Mouse (Mus musculus): ENCODE measurements around the gene Cdkal1. TPM values are rescaled to one million over a fixed set of nuclear protein-coding genes. Genes with fewer than 3 reads are reported as not detected.

The Cdkal1 gene
- total RNA-seq, 2 experiments from 2014 or later, result 17.4 to 17.5 TPM

DNA sequence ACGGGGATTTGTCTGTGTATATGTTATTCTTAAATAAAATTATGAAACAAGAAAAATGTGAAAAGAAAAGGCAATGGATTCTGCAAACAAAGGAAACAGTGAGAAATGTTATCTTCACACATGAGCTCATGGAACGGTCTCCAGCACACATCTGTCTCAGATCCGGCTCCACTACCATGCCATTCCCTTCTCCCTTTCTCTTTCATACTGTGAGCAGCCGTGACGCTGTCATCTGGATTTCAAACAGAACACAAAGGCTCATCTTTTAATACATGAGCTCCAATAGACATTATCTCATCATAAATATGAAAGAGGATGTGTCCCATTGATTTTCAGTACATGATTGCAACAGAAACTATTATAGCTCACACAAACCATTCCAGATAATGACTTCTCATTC lies 265.3 kb downstream of the Cdkal1 start:
- DNase-seq (ENCODE audit: low spot score in 2 of 2), result no peak

DNA sequence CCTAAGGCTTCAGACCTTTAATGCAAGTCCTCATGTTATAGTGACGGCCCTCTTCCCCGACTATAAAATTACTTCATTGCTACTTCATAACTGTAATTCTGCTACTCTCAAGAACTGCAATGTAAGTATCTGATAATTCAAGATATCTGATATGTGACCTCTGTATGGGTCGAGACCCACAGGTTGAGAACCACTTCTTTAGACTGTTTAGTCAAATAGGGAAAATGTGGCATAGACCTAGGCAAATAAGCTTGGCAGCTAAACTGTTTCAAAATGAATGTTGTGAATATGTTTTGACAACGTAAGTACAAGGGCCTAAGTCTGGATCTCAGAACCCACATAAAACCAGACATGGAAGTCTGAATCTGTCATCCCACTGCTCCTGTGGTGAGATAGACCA lies 266.8 kb downstream of the Cdkal1 start:
- no peak for DNase-seq (ENCODE audit: low spot score in 2 of 2)

DNA sequence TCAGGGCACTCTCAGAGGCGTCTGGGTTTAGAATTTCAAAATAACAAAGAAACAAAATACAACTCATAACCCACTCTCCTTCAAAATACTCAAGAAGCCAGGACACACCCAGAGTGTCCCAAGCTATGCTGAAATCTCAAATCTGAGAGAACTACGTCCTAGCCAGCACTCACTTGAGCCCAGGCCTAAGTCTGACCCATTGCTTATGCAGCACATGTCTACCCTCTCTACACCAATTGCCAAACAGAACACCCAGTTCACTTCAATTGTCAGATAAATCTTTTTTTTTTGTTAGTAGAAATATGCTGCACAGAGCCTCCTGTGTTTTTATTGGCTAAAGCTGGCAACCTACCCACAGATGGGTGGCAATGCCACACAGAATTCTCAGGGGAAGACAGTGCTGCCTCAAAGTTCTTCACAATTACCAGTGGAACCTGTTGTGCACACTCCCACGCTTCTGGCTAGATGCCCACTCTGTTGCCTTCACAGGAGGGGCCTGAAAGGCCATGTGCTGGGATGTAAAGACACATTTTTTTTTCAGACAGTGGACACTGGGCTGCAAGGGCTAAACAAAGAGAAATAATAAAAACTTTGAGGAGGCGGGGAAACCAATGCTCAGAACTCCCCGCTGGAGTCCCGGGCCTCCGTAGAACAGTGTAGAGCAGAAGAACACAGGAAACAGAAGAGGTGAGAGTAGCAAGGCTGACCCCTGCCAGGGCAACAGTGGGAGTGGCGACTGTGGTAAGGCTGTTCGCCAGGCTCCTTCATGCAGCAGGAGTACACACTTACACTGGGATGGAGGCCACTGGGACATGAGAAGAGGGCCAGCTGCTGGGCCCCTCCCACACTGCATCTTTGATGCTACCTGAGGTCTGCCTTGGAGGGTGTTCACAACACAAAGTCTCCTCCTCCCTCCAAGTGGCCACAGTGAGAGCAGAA lies 273.4 kb downstream of the Cdkal1 start:
- peak; percentile 46 to 63 for DNase-seq (ENCODE audit: low spot score in 2 of 2)

DNA sequence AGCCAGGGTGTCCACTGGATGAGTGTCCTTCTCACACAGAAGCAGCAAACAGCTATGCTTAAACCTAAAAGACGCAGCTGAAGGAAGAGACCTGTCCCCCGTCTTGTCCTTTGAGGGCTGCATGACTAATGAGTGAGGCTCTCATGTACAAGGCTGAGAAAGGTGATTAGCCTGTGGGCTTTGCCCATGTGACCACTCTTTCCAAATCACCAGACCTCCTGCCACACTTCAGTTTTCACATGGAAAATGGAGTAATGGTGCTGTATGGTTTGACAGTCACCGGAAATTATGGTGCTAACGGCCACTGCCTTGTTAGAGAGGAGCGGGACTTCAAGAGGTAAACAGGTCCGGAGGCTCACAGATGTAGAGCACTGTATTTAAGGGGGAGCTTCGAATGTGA lies 274.7 kb downstream of the Cdkal1 start:
- DNase-seq (ENCODE audit: low spot score in 2 of 2), result no peak

DNA sequence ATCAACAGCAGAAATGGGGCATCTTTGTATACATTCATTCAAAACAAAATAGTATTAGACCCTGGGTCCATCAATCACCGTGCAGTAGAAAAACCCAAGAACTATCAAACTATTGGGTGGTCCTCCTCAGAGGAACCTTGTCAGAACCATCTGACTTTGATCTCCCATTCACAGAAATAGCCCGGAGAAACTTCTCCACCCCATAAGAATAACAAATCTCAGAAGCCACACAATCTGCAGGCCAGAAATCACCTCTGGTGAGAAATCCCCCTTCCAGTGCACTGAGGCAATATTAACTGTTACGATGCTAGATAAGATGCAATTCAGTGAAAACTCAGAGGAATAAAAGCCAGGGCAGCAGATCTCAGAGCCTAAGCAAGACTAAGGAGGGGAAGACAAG lies 275.5 kb downstream of the Cdkal1 start:
- no peak for DNase-seq (ENCODE audit: low spot score in 2 of 2)

DNA sequence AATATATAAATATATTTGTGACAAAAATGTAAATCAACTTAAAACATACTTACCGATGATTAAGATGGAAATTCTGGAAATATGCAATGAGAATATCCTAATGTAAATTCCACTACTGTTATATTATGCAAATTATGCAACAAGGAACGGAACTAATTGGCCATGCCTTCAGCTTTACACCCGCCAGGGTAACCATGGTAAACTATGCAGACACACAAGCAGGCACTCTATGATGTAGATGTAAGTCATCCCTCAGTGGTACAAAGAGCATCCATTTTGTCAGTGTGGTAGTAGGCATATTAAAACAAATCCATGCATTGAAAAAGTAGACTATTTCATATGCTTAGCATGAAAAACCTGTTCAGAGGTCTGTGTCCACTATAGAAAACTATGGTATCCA lies 276.9 kb downstream of the Cdkal1 start:
- DNase-seq (ENCODE audit: low spot score in 2 of 2), result no peak

DNA sequence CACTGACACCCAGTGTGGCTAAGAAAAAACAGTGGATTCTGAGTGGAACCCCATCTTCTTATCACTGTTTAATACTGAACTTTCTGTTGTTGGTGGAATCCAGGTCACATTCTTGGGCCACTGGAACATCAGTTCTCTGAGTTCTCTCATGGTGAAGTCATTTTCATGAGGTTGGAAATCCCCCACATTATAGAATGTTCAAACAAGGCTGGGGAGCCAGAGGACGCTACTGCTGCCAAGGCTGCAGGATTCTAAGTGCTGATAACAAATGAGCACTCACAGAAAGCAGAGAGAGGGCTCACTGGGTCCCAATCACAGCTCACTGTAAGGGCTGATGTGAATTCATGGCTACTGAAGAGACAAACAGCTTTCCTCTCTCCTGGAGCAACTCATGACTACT lies 280.7 kb downstream of the Cdkal1 start:
- no peak for DNase-seq (ENCODE audit: low spot score in 2 of 2)

DNA sequence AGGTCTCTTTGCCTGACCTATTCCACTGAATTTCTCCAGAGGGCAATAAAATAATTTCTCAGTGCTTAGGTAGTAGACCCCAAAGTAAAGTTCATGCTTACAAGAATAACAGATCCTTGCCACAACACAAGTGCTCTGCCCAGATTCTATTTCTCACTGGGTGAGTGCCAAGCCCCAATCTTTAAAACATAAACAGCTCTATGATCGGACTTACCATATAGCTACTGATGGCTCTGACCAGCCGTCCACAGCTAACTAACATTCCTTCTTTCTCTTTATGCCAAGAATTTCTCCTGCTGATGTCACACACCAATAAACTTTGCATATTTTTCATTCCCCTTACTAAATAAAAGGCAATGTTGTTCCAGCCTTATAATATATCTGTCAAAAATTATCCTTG lies 283.0 kb downstream of the Cdkal1 start:
- DNase-seq (ENCODE audit: low spot score in 2 of 2), result no peak

DNA sequence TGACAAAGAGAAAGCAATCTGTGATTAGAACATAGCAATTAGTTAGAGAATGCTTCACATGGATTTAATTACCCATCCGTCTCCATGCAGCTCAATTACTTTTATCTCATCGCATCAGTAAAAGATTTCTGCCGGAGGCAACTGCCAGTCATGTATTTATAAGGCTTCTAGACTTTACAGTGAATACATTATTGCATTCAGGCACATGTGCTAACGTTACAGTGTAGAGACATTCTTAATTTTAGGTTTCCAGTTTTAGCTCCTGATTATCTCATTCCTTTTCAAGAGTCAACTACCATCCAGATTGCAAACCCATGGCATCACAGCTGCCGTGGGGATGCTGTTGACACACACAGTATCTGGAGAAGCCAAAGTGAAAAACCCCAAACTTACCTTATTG lies 289.8 kb downstream of the Cdkal1 start:
- no peak for DNase-seq (ENCODE audit: low spot score in 2 of 2)

DNA sequence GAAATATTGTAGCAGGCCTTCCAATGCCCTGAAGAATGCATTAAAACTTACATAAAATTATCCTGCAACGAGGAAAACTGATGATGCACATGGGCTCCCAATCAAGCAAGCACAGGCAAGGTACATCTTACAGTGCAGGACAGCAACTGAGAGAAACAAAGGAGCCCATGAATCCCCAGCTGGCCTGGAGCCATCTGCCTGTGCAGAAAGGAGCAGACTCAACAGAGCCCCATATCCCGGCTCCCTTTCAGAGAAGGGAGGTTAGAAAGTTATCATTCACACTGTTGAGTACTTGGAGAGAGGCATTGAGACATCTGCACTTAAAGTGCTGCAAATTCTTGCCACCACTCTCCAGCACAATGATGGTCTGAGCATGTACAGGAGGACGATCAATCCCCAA lies 296.3 kb downstream of the Cdkal1 start:
- no peak for DNase-seq (ENCODE audit: low spot score in 2 of 2)

DNA sequence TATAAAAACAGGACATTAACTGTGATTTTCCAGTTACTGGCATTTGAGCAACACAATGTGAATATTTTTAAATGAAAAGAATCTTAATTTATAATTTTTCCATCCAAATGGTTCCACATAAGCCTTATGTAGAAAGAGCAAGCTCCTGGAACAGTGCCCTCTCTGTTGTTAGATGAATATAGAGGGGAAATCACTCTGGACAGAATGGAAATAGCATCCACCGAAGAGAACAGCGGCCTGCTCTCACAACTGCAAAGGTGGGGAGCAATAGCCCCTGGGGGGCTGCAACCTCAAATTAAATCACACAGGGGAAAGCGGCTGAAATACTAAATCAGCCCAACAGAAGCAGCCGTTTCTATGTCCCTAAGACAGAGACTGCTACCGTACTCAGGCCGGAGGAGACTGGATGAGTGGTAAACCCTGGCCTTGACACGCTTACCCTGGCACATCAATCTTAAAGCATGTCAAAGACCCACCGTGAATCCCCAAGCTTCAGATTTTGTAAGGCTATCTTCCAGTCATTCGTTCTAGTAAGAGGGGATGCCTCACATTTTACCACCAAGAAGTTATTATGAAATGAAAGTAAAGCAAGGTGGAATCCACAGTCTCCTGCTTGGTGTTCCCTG lies 300.2 kb downstream of the Cdkal1 start:
- peak in 1 of 2 experiments; percentile 6 for DNase-seq (ENCODE audit: low spot score in 2 of 2)

DNA sequence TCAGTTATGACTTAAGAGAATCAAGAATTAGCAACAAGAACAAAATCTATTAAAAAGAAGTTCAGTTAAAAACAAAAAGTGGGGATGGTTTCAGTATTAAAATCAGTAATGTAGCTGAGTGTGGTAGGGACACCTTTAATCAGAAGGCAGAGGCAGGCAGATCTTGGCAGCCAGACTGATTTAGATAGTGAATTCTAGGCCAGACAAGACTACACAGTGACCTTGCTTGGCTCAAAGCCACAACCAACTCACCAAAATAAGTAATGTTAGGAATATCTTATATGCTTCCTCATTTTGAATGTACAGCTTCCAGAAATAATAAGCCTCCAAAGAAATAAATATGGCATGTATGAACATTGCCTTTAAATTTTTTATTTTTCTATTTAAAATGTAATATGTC lies 301.7 kb downstream of the Cdkal1 start:
- DNase-seq (ENCODE audit: low spot score in 2 of 2), result no peak

DNA sequence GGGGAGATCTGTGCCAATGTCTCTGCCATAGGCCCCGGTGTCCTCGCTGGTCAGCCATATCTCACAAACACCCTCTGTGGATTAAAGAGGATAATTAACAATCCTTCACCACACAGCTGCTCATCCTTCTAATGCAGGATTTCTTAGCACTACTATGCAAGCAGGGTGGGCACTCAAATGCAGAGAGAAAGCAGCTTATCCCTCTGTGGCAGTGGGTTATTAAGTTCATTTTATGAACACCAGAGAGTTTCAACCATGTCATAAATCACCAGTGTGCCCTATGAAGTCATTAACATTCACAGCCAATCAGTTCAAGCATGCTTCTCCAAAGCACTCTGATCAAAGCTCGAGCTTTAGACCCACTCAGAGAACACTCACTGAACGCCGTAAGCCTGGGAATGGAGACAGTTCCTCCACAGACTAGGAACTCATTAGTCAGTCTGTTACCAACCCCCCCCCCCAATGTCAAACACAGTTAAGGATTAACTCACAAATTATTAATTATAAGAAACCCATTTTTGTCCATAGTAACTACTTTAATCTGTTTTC lies 303.1 kb downstream of the Cdkal1 start:
- no peak for DNase-seq (ENCODE audit: low spot score in 2 of 2)

DNA sequence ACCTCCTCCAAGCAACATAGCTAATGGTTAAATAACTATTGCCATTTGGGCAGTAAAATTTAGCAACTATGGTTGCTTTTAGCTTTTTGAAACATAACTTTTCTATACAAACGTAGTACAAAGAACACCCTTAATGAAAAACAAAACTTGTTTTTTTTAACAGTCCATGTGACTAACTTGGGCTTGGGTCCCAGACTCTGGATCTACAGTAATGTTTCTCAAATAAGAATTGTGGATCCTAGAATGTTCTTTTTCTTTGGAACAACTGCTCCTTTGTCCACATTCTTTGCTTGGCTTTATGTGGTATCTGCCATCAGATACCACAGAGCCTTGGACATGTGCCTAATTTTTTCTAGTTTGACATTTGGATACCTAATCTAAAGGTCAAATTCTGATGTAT lies 304.6 kb downstream of the Cdkal1 start:
- DNase-seq (ENCODE audit: low spot score in 2 of 2), result no peak

DNA sequence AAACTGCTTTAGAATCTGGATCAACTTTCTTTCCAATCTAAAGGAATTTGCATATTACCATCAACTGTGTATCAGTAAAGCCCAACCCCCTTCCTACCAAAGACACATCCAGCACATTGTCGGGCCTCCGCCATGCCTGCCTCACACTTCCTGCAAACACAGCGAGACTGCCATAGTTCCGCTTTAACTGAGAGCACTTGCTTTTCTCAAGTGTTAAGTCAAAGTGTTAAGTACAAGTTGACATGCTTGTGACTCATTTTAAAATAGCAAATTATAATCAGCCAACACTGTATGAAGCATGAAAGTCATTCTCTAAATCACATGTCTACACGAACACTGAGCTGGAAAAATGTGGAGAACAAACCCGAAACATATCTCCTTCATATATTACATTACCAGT lies 305.3 kb downstream of the Cdkal1 start:
- DNase-seq (ENCODE audit: low spot score in 2 of 2), result no peak

DNA sequence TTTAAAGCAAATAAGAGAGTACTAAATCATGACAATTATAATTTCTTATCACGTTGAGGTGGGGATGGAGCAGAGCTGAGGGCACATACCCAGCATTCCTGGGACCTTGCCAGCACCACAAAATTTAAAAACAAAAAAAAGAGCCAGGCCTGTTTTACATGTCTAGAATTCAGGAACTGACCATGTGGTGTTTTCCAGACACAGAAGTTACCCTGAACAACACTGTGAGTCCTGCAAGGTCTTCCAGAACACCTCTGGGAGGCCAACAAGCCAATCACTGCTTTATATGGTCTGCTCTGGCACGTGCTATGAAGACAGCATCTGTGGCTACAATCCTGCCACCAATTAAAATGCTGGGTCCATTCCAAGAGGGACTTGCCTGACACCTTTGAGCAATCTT lies 305.7 kb downstream of the Cdkal1 start:
- DNase-seq (ENCODE audit: low spot score in 2 of 2), result no peak

DNA sequence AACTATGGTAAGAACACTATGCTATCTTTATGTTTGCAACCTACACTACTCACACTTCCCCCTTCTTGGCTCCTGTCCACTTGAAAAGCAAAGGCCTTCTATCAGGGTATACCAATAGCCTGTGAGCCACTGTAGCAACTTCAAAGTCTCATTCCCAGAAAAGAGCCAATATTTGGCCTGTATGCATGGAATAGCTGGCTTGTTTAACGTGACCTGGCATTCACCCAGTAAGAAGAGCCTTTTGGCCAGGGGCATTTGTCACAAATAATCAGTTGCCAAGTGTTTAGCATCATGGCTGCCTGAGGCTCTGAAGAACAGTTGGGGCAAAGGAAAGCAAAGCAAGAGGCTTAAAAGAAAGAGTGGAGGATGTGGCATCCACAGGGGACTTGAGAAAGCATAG lies 317.6 kb downstream of the Cdkal1 start:
- DNase-seq (ENCODE audit: low spot score in 2 of 2), result no peak

DNA sequence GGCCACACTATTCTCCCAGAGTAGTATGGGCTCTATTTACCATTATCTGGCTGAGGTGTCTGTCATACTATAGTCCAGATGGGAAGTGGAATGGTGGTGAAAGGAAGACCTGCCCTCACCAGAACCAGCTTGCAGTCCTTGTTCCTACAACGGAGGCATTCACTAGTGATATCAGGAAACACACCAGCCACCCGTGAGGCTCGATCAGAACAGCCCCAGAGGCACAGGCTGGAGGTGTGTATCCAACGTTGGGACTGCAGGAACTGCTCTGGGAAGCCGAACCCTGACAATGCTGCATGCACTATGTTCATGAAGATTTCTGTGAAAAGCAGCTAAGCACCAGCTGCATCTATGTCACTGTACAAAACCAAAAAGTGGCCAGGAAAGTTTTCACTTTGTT lies 321.9 kb downstream of the Cdkal1 start:
- DNase-seq (ENCODE audit: low spot score in 2 of 2), result no peak

DNA sequence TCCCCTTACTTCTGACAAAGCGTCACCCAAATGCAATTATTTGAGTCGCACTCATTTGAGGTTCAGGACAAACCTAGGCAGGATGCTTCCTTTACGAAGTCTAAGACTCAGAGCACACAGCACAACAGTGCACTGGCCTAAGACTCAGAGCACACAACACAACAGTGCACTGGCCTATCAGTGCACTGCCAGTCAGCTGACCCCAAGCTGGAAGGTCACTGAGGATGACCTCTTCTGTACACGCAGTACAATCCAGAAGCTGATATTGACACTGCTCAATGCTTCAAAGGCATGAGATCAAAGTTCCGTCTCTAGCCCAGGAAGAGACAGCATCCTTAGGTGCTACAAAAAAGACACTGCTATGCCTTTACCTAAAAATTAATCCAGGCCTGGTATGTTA lies 327.1 kb downstream of the Cdkal1 start:
- no peak for DNase-seq (ENCODE audit: low spot score in 2 of 2)

DNA sequence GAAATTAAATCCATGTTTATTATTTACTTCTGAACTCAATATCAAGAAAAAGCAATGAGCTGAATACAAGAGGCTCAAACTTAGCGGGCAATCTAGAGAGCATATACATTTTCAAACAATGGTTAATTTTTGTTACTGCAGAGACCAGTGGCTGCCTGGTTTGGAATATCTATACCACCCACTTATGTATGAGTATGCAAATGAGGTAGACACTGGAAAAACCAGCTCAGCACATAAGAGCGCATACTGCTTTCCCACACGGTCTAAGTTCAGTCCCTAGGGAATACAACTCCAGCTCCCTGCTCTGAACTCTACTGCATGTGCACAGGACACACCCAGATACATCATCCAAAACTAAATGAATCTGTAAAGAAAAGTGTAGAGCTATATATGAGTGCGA lies 334.2 kb downstream of the Cdkal1 start:
- no peak for DNase-seq (ENCODE audit: low spot score in 2 of 2)

DNA sequence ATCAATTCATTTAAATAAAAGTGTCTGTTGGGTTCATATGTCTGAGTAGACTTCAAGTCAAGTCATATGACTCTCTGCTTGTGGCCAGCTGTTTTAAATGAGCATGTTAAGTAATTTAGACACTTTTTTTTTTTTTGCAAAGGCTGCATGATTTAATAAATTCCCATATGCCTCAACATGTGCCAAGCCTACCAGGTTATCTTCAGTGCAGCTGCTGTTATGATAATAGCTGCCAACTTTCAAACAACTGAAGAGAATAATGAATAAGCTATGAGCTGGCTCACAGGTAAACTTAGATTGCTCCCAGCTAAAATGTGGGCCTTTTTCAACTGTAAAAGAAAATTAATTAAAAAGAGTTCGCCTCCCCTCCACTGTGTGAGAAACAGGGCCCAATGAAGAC lies 341.4 kb downstream of the Cdkal1 start:
- no peak for DNase-seq (ENCODE audit: low spot score in 2 of 2)

DNA sequence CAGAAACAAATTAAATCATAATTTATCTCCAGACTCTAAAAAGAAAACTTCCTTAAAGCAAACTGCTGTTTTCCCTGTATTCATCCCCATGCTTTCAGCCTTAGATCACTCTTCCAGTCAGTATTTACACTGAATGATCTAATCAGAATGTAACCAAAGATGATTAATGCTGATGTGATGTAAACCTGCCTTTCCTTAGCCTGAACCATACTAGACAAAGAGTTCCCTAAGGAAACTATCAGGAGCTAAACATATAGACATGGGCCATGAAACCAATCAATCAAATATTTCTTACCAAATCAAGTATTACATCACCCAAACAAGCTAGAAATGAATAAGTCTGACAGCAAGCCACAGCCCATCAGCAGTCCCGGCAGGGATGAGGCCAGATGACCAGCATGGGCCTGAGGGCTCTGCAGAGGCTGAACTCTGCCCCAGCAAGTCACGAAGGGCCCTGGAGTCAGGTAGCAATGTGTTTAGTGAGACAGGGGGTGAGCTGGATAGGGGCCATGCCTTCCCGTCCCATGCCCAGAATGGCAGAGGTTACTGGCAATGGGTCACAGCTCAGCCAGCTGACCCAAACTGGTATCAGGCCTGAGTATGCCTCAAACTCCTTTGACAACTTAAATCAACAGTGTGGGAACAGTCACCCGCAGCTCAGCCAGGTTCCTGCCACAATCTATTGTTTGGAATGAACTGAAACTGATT lies 350.5 kb downstream of the Cdkal1 start:
- no peak for DNase-seq (ENCODE audit: low spot score in 2 of 2)
